Mouse (Mus musculus): ENCODE results near the gene Olfr640. TPM values are rescaled to one million over a fixed set of nuclear protein-coding genes. Genes with fewer than 3 reads are reported as not detected.

Olfr640 gene
- polyA plus RNA-seq (2012; rRNA removed) = 0.11 TPM in 1 of 2 replicates, not detected in the other

GRCm38 (mm10) chr7:104025473-104025872 lies at the start of gene Olfr640:
TSS of gene Olfr640 (minus strand) at chr7:104025573.
- no peak for DNase-seq (ENCODE audit: extremely low spot score in 1 of 2, low spot score in 1 of 2)

GRCm38 (mm10) chr7:104071769-104072168 lies 46.4 kb upstream of the Olfr640 start, which contains the start of gene Olfr644:
TSS of gene Olfr644 (minus strand) at chr7:104071869.
- no peak for DNase-seq (ENCODE audit: extremely low spot score in 1 of 2, low spot score in 1 of 2)

DNA sequence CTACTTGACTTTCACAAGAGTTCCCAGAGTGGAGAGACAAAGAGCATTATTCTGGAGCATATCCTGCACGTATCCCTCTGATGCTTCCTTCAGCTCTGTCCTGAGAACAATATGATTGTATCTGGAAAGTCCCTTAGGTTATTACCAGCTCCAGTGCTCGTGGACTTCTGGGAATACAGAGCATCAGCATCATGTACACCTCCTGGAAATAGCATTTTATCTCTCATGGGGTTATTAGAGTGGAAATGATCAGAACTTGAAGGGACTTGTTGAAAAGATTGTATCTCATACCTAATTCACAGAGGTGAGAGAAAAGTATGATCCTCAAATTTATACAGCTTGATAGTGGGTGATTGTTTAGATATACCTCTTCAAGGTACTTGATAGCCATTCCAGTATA lies 36.0 kb upstream of the Olfr640 start, which contains the start of gene 4930516K23Rik:
Gene 4930516K23Rik, minus strand, starts transcription at position 101 of the 400 bp plus-strand sequence.
- no peak for DNase-seq (ENCODE audit: extremely low spot score in 1 of 2, low spot score in 1 of 2)

GRCm38 (mm10) chr7:104059215-104059614 lies 33.8 kb upstream of the Olfr640 start:
- no peak for DNase-seq (ENCODE audit: extremely low spot score in 1 of 2, low spot score in 1 of 2)

DNA sequence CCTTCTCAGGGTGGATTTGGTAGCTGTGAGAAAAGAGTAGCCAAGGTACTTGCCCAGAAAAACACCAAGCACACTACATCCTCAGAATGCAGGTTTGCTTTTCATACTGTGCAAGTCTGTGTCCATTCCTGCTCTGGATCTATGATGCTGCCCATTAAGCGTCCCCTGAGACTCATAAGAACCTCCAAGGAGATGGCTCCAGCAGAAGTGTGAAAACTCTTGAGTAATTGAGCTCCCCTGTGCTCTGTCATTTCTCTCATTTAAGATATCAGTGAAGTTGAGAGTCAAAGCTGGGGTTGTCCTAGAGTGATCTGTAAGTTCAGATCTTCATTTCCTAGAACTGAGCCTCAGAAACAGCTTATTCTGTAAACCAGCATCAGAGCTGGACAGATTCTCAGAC lies 27.2 kb upstream of the Olfr640 start, which contains the start of gene Olfr642:
Gene Olfr642, minus strand, starts transcription at position 101 of the 400 bp plus-strand sequence.
- no peak for DNase-seq (ENCODE audit: extremely low spot score in 1 of 2, low spot score in 1 of 2)

DNA sequence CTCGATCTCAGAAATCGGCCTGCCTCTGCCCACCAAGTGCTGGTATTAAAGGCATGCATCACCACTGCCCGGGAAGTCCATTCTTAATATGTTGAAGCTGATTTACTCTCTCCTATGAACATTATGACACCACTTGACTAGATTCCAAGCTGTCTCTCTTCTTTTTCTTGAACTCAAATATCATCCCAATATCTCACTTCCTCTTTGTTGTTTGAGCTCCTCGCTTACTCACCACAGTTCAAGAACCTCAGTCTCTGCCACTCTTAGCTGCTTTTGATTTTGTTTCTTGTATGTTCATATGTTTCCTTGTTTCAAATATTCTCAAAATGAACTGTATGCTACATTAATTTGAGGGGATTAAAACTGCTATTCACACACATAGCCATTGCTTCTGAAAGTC lies 25.4 kb upstream of the Olfr640 start:
- DNase-seq (ENCODE audit: extremely low spot score in 1 of 2, low spot score in 1 of 2) = no peak

GRCm38 (mm10) chr7:104035145-104035544 lies 9.8 kb upstream of the Olfr640 start, which contains the start of gene Olfr641:
TSS of gene Olfr641 (plus strand) at chr7:104035445.
- DNase-seq (ENCODE audit: extremely low spot score in 1 of 2, low spot score in 1 of 2) = no peak

GRCm38 (mm10) chr7:104026978-104027377 lies 1.6 kb upstream of the Olfr640 start:
- no peak for DNase-seq (ENCODE audit: extremely low spot score in 1 of 2, low spot score in 1 of 2)

GRCm38 (mm10) chr7:104021651-104022050 lies 3.7 kb downstream of the Olfr640 start:
- DNase-seq (ENCODE audit: extremely low spot score in 1 of 2, low spot score in 1 of 2) = no peak

DNA sequence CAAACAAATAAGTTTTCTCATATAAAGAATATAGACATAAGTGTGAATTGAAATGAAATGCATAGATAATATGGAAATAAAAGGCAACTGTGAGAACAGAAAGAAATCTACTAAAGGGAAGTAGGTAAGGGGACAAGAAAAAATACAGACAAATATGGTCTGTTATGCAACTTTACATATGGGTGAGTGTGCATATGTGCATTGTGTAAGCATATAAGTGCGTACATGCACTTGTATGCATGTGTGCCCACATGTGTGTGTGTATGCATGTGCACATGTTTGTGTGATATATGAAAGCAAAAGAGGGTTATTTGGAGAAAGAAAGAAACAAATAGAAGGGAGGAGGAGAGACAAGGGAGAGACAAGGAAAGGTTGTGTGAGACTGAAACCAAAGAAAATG lies 6.4 kb downstream of the Olfr640 start:
- no peak for DNase-seq (ENCODE audit: extremely low spot score in 1 of 2, low spot score in 1 of 2)

GRCm38 (mm10) chr7:104017203-104017602 lies 8.2 kb downstream of the Olfr640 start, which contains the start of gene Olfr639:
TSS of gene Olfr639 (minus strand) at chr7:104017303.
- no peak for DNase-seq (ENCODE audit: extremely low spot score in 1 of 2, low spot score in 1 of 2)

GRCm38 (mm10) chr7:103999124-103999523 lies 26.2 kb downstream of the Olfr640 start:
- no peak for DNase-seq (ENCODE audit: extremely low spot score in 1 of 2, low spot score in 1 of 2)

GRCm38 (mm10) chr7:103998446-103998845 lies 26.9 kb downstream of the Olfr640 start, which contains the start of gene Olfr638:
TSS of gene Olfr638 (plus strand) at chr7:103998746.
- DNase-seq (ENCODE audit: extremely low spot score in 1 of 2, low spot score in 1 of 2) = no peak

DNA sequence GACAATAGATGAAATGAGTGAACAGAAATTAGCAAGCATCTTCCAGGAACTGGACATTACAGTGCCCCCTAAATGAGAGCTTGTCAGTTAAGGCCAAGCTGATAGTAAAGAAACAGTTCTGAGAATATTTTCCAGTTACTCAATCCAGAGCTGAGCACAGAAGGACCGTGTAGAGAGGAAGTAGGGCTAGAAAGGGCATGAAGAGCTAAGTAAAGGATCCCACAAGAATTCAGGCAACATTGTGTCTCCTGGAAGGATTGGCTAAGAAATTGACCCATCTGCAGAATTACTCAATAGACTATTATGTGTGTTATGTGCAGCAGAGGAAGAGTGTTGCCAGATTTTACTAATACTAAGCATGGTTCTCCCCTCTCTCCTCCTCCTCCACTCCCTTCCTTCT lies 53.6 kb downstream of the Olfr640 start:
- DNase-seq (ENCODE audit: extremely low spot score in 1 of 2, low spot score in 1 of 2) = no peak

DNA sequence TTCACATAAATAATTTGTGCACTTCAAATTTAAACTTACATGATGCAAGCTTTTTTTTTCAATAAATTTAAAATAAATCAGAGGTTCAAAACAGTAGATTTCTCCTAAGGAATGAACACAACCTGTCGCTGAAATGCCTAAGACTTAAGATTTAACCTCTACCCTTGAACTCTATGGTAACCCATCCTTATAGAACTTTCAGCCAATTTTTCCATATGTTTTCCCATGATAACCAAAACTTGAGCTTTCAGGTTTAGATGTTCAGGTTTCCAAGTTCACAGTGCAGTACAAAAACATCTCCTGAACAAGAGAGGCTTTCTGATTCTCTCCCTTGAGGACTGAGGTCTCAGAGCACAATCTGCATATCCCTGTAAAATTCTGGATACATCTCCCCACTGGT lies 54.5 kb downstream of the Olfr640 start, which contains the start of gene Olfr635:
Gene Olfr635, plus strand, starts transcription at position 301 of the 400 bp plus-strand sequence.
- DNase-seq (ENCODE audit: extremely low spot score in 1 of 2, low spot score in 1 of 2) = no peak

Other genes starting within 250 kb of the Olfr640 start
- not detected in 2 replicates for gene Olfr68, start 245.9 kb downstream of the Olfr640 start, polyA plus RNA-seq (2012; rRNA removed)
- gene Olfr67, start 233.8 kb downstream of the Olfr640 start, polyA plus RNA-seq (2012; rRNA removed) = not detected in 2 replicates
- 66.4 and 91.1 TPM in 2 replicates for gene Hbb-bt, start 211.6 kb downstream of the Olfr640 start, polyA plus RNA-seq (2012; rRNA removed)
- 468 and 610 TPM in 2 replicates for gene Hbb-bs, start 197.5 kb downstream of the Olfr640 start, polyA plus RNA-seq (2012; rRNA removed)
- gene Hbb-bh2, start 185.1 kb downstream of the Olfr640 start, polyA plus RNA-seq (2012; rRNA removed) = not detected in 2 replicates
- 2.1 and 9.1 TPM in 2 replicates for gene Hbb-bh1, start 182.4 kb downstream of the Olfr640 start, polyA plus RNA-seq (2012; rRNA removed)
- gene Hbb-y, start 172.4 kb downstream of the Olfr640 start, polyA plus RNA-seq (2012; rRNA removed) = 20.5 and 59.2 TPM in 2 replicates
- not detected in 2 replicates for gene Olfr66, start 139.3 kb downstream of the Olfr640 start, polyA plus RNA-seq (2012; rRNA removed)
- not detected in 2 replicates for gene Olfr64, start 131.1 kb downstream of the Olfr640 start, polyA plus RNA-seq (2012; rRNA removed)
- gene Olfr65, start 122.1 kb downstream of the Olfr640 start, polyA plus RNA-seq (2012; rRNA removed) = not detected in 2 replicates
- gene Olfr631, start 96.7 kb downstream of the Olfr640 start, polyA plus RNA-seq (2012; rRNA removed) = not detected in 2 replicates
- gene Olfr632, start 91.2 kb downstream of the Olfr640 start, polyA plus RNA-seq (2012; rRNA removed) = not detected in 2 replicates
- not detected in 2 replicates for gene Olfr633, start 81.1 kb downstream of the Olfr640 start, polyA plus RNA-seq (2012; rRNA removed)
- gene Olfr635, start 54.4 kb downstream of the Olfr640 start, polyA plus RNA-seq (2012; rRNA removed) = not detected in 2 replicates
- not detected in 2 replicates for gene Olfr638, start 26.8 kb downstream of the Olfr640 start, polyA plus RNA-seq (2012; rRNA removed)
- gene Olfr639, start 8.3 kb downstream of the Olfr640 start, polyA plus RNA-seq (2012; rRNA removed) = not detected in 2 replicates
- not detected in 2 replicates for gene Olfr641, start 9.9 kb upstream of the Olfr640 start, polyA plus RNA-seq (2012; rRNA removed)
- gene Olfr642, start 27.1 kb upstream of the Olfr640 start, polyA plus RNA-seq (2012; rRNA removed) = not detected in 2 replicates
- not detected in 2 replicates for gene 4930516K23Rik, start 35.9 kb upstream of the Olfr640 start, polyA plus RNA-seq (2012; rRNA removed)
- gene Olfr644, start 46.3 kb upstream of the Olfr640 start, polyA plus RNA-seq (2012; rRNA removed) = 0.02 TPM in 1 of 2 replicates, not detected in the other
- gene Olfr645, start 59.9 kb upstream of the Olfr640 start, polyA plus RNA-seq (2012; rRNA removed) = not detected in 2 replicates
- gene Olfr646, start 79.3 kb upstream of the Olfr640 start, polyA plus RNA-seq (2012; rRNA removed) = not detected in 2 replicates
- gene Ubqln5, start 104.3 kb upstream of the Olfr640 start, polyA plus RNA-seq (2012; rRNA removed) = not detected in 2 replicates
- gene Olfr643, start 111.8 kb upstream of the Olfr640 start, polyA plus RNA-seq (2012; rRNA removed) = not detected in 2 replicates
- not detected in 2 replicates for gene Ubqln3, start 117.7 kb upstream of the Olfr640 start, polyA plus RNA-seq (2012; rRNA removed)
- not detected in 2 replicates for gene Ubqlnl, start 125.0 kb upstream of the Olfr640 start, polyA plus RNA-seq (2012; rRNA removed)
- gene Olfm5, start 139.3 kb upstream of the Olfr640 start, polyA plus RNA-seq (2012; rRNA removed) = 0.06 and 0.82 TPM in 2 replicates
- gene Olfr648, start 157.8 kb upstream of the Olfr640 start, polyA plus RNA-seq (2012; rRNA removed) = 0.08 and 0.16 TPM in 2 replicates
- gene Olfr649, start 170.4 kb upstream of the Olfr640 start, polyA plus RNA-seq (2012; rRNA removed) = 0.23 TPM in 1 of 2 replicates, not detected in the other
- gene Trim6, start 193.2 kb upstream of the Olfr640 start, polyA plus RNA-seq (2012; rRNA removed) = 0.56 and 1.0 TPM in 2 replicates
- 4.0 and 4.1 TPM in 2 replicates for gene Trim34a, start 218.9 kb upstream of the Olfr640 start, polyA plus RNA-seq (2012; rRNA removed)

All from frontal cortex, adult 2 months (tissue).